Mouse (Mus musculus): Measurements from ENCODE around the gene Mmgt2. TPM values are rescaled to one million over a fixed set of nuclear protein-coding genes. Genes with fewer than 3 reads are reported as not detected.

Gene Mmgt2
- polyA plus RNA-seq, 1 experiment from 2014 or later, result 33.2 TPM

- H3K9me3 ChIP-seq (replicated peaks), result no peaks in the 10 kb centered on the region
- H3K4me3 ChIP-seq, result no peak overlapping the region
- 85% methylated on average over 3 of the region's 3 CpGs for WGBS
- H3K4me1 ChIP-seq, result peaks cover 28% of the 10 kb centered on the region
- H3K9ac ChIP-seq, result no peak overlapping the region
- H3K36me3 ChIP-seq (ENCODE audit: poor library complexity, severe bottlenecking), result peaks cover 6% of the 10 kb centered on the region; the same call in 1 of the 2 replicates
- no peak overlapping the region for H3K4me2 ChIP-seq
- ATAC-seq, result no peak
- no peaks in the 10 kb centered on the region for H3K27me3 ChIP-seq
- H3K27ac ChIP-seq, result no peak overlapping the region
These were observed 3.6 kb downstream of the Mmgt2 start for GRCm38 (mm10) chr11:62652080-62652479.

DNA sequence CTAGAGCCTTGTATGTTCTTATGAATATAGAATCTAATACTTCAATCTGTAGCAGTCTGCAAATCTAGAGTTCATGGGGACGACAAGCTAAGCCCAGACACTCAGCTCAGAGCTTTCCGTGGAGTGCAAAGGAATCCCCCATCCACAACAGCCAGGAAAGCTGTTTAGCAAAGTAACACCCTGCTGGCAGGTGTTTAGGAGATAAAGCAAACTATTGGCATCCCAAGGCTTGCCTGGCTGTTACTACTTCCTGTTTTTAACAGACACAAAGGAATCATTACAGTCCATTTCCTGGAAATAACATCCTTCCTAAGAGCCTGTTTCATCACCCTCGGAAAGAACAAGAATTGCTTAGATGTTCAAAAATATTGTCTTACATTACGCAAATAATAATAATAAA, 12.4 kb downstream of the Mmgt2 start:
- Histone ChIP-seq H3K27ac (no peak overlapping the region), H3K9ac (no peak overlapping the region), H3K9me3 (replicated peaks) (no peaks in the 10 kb centered on the region), H3K4me1 (no peaks in the 10 kb centered on the region), H3K4me3 (no peak overlapping the region), H3K4me2 (no peak overlapping the region), H3K36me3 (ENCODE audit: poor library complexity, severe bottlenecking) (peaks cover 12% of the 10 kb centered on the region; the same call in 1 of the 2 replicates), H3K27me3 (no peaks in the 10 kb centered on the region)
- 69% methylated on average over 4 of the region's 4 CpGs for WGBS
- no peak for ATAC-seq

- WGBS, result 80% methylated on average over 6 of the region's 6 CpGs
- Histone ChIP-seq H3K27me3 (no peaks in the 10 kb centered on the region), H3K4me1 (no peaks in the 10 kb centered on the region), H3K36me3 (ENCODE audit: poor library complexity, severe bottlenecking) (peaks cover 14% of the 10 kb centered on the region; the same call in 1 of the 2 replicates), H3K4me2 (no peak overlapping the region), H3K9ac (no peak overlapping the region), H3K27ac (no peak overlapping the region), H3K9me3 (replicated peaks) (no peaks in the 10 kb centered on the region), H3K4me3 (no peak overlapping the region)
- ATAC-seq, result no peak
These were observed 15.8 kb downstream of the Mmgt2 start for GRCm38 (mm10) chr11:62664250-62664649.

DNA sequence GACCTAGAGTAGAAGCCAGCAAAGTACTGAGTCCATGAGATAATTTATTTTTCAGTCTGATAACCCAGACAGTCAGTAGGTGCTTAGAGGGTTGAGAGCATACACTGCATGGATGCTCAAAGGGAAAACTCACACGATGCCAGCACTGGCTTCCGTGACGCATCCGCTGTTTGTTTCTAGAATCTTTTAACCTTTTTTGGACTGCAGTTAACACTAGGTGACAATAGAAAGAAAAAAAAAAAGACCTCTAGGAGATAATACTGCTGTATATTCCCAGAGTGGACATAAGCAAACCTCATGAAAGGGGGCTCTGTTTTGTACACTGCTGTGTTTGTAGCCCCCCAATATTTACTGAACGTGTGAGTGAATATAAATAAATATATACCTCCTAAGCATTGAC, 20.5 kb downstream of the Mmgt2 start:
- no peak overlapping the region for H3K27ac ChIP-seq
- H3K27me3 ChIP-seq, result no peaks in the 10 kb centered on the region
- ATAC-seq, result no peak
- peaks cover 14% of the 10 kb centered on the region; the same call in 1 of the 2 replicates for H3K36me3 ChIP-seq (ENCODE audit: poor library complexity, severe bottlenecking)
- H3K9ac ChIP-seq, result no peak overlapping the region
- no peak overlapping the region for H3K4me2 ChIP-seq
- no peaks in the 10 kb centered on the region for H3K9me3 ChIP-seq (replicated peaks)
- H3K4me3 ChIP-seq, result no peak overlapping the region
- 94% methylated on average over 5 of the region's 5 CpGs for WGBS
- H3K4me1 ChIP-seq, result peaks cover 10% of the 10 kb centered on the region

GRCm38 (mm10) chr11:62669471-62669870, 21.0 kb downstream of the Mmgt2 start:
- Histone ChIP-seq H3K27ac (no peak overlapping the region), H3K4me2 (no peak overlapping the region)
- ATAC-seq, result no peak

GRCm38 (mm10) chr11:62670006-62670405, 21.5 kb downstream of the Mmgt2 start:
- H3K27me3 ChIP-seq, result no peaks in the 10 kb centered on the region
- no peak overlapping the region; the same call in 1 of the 2 replicates for H3K27ac ChIP-seq
- H3K9ac ChIP-seq, result no peak overlapping the region
- ATAC-seq, result no peak
- H3K9me3 ChIP-seq (replicated peaks), result no peaks in the 10 kb centered on the region
- H3K36me3 ChIP-seq (ENCODE audit: poor library complexity, severe bottlenecking), result peaks cover 10% of the 10 kb centered on the region; the same call in 1 of the 2 replicates
- H3K4me3 ChIP-seq, result no peak overlapping the region
- H3K4me1 ChIP-seq, result peaks cover 10% of the 10 kb centered on the region
- H3K4me2 ChIP-seq, result no peak overlapping the region
- 82% methylated on average over 6 of the region's 6 CpGs for WGBS

More at GRCm38 (mm10) chr11:62669471-62669870, 21.0 kb downstream of the Mmgt2 start:
- H3K4me3 ChIP-seq, result no peak overlapping the region
- peaks cover 10% of the 10 kb centered on the region for H3K4me1 ChIP-seq
- WGBS, result 54% methylated on average over 12 of the region's 12 CpGs
- H3K9me3 ChIP-seq (replicated peaks), result no peaks in the 10 kb centered on the region
- H3K27me3 ChIP-seq, result no peaks in the 10 kb centered on the region
- no peak overlapping the region for H3K9ac ChIP-seq
- peaks cover 14% of the 10 kb centered on the region; the same call in 1 of the 2 replicates for H3K36me3 ChIP-seq (ENCODE audit: poor library complexity, severe bottlenecking)

GRCm38 (mm10) chr11:62675480-62676289, 27.2 kb downstream of the Mmgt2 start:
- Histone ChIP-seq H3K27ac (peak overlapping the region; percentile 11; the same call in 1 of the 2 replicates), H3K9me3 (replicated peaks) (no peaks in the 10 kb centered on the region), H3K27me3 (no peaks in the 10 kb centered on the region), H3K36me3 (ENCODE audit: poor library complexity, severe bottlenecking) (no peaks in the 10 kb centered on the region), H3K4me1 (peaks cover 4% of the 10 kb centered on the region; the same call in 1 of the 2 replicates), H3K4me2 (peak overlapping the region; percentile 51), H3K9ac (peak overlapping the region; percentile 37; the same call in 1 of the 2 replicates), H3K4me3 (no peak overlapping the region; the same call in 1 of the 2 replicates)
- peak; percentile 93 for ATAC-seq
- 18% methylated on average over 17 of the region's 17 CpGs for WGBS

GRCm38 (mm10) chr11:62676290-62676596, 27.8 kb downstream of the Mmgt2 start:
- 92% methylated on average over 4 of the region's 4 CpGs for WGBS
- Histone ChIP-seq H3K4me2 (no peak overlapping the region), H3K27ac (peak overlapping the region; percentile 11; the same call in 1 of the 2 replicates), H3K27me3 (no peaks in the 10 kb centered on the region), H3K4me1 (peaks cover 4% of the 10 kb centered on the region; the same call in 1 of the 2 replicates), H3K9ac (no peak overlapping the region), H3K9me3 (replicated peaks) (no peaks in the 10 kb centered on the region), H3K36me3 (ENCODE audit: poor library complexity, severe bottlenecking) (no peaks in the 10 kb centered on the region), H3K4me3 (no peak overlapping the region)
- no peak for ATAC-seq

- no peaks in the 10 kb centered on the region for H3K27me3 ChIP-seq
- no peak overlapping the region for H3K4me2 ChIP-seq
- H3K27ac ChIP-seq, result no peak overlapping the region
- peaks cover 4% of the 10 kb centered on the region; the same call in 1 of the 2 replicates for H3K4me1 ChIP-seq
- H3K9me3 ChIP-seq (replicated peaks), result no peaks in the 10 kb centered on the region
- 88% methylated on average over 7 of the region's 7 CpGs for WGBS
- H3K4me3 ChIP-seq, result no peak overlapping the region
- ATAC-seq, result no peak
- H3K36me3 ChIP-seq (ENCODE audit: poor library complexity, severe bottlenecking), result no peaks in the 10 kb centered on the region
- no peak overlapping the region for H3K9ac ChIP-seq
These were observed 30.4 kb downstream of the Mmgt2 start for GRCm38 (mm10) chr11:62678778-62679354.

DNA sequence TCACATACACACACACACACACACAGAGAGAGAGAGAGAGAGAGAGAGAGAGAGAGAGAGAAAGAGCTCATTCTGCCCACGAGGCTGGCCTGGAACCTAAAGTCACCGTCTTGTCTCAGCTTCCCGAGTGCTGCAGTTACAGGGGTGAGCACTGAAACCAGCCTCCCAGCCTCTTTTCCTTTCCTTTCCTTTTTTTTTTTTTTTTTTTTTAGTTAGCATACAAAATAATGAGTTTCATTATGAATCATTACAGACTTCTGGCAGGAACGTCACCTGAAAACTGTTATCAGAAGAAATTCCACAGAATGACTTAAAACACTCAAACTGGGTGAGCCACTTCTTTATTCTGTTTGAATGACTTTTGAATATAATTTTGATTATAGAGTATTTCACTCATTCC, 31.5 kb downstream of the Mmgt2 start:
- no peak for ATAC-seq
- Histone ChIP-seq H3K4me1 (peaks cover 4% of the 10 kb centered on the region; the same call in 1 of the 2 replicates), H3K27me3 (no peaks in the 10 kb centered on the region), H3K9ac (no peak overlapping the region), H3K36me3 (ENCODE audit: poor library complexity, severe bottlenecking) (no peaks in the 10 kb centered on the region), H3K4me2 (no peak overlapping the region), H3K4me3 (no peak overlapping the region), H3K27ac (no peak overlapping the region), H3K9me3 (replicated peaks) (no peaks in the 10 kb centered on the region)
- WGBS, result 87% methylated on average over 4 of the region's 4 CpGs

GRCm38 (mm10) chr11:62691592-62691991, 43.1 kb downstream of the Mmgt2 start:
- Histone ChIP-seq H3K4me2 (no peak overlapping the region), H3K27me3 (no peaks in the 10 kb centered on the region), H3K4me1 (no peaks in the 10 kb centered on the region), H3K4me3 (no peak overlapping the region), H3K9ac (no peak overlapping the region), H3K9me3 (replicated peaks) (no peaks in the 10 kb centered on the region), H3K36me3 (ENCODE audit: poor library complexity, severe bottlenecking) (no peaks in the 10 kb centered on the region), H3K27ac (no peak overlapping the region)
- ATAC-seq, result no peak
- whole genome bisulfite sequencing, result 90% methylated on average over 3 of the region's 3 CpGs

Data from forebrain, embryonic 13.5 days (tissue).